Mouse (Mus musculus): ENCODE data around the gene Klrb1a.
"Not testable (repeated sequence)": the region's sequence is repeated elsewhere in the genome, so short reads cannot be mapped to it uniquely, and the experiment has no call there.

GRCm38 (mm10) chr6:128625246-128625645, 1.9 kb upstream of the Klrb1a start:
- TF ChIP-seq CTCF (IDR thresholded peaks at IDR 0.05; ENCODE audit: low read depth); EP300 (optimal IDR thresholded peaks at IDR 0.05): not testable (repeated sequence)

All from stomach, postnatal 0 days (tissue).